Mouse (Mus musculus) embryonic stem cell, embryonic (primary cell): ENCODE data around the gene Iqgap3.

Experiments used
- CTCF ChIA-PET, 4 experiments: fragments of 300-600 bp in 2 of 4; fragments of 350-600 bp in 2 of 4; sonication (Branson Sonifier 250); formaldehyde crosslinking; loops; one replicate each; lab custom pipeline; 2022; ENCODE audit warnings: inconsistent platforms in 2 of 4; lab: Charles Lee
- POLR2A ChIA-PET, 4 experiments: fragments of 300-600 bp in 2 of 4; fragments of 350-600 bp in 2 of 4; sonication (Branson Sonifier 250); formaldehyde crosslinking; loops; one replicate each; lab custom pipeline; 2022; ENCODE audit warnings: antibody characterized with exemption in 4 of 4, inconsistent platforms in 1 of 4; lab: Charles Lee

The Iqgap3 gene

GRCm38 (mm10) chr3:88162811-88163210, 81.0 kb downstream of the Iqgap3 start:
- CTCF ChIA-PET, result interaction anchor here in 1 of 4 experiments (1.4 kb wide), 1 partner anchor 21 kb away, joined by 4 read pairs; the partner anchor contains the start of gene Mef2d
- POLR2A ChIA-PET, result interaction anchor here in 2 of 4 experiments (1.1 to 1.4 kb wide), 4 partner anchors 8 to 21 kb away, joined by 3 to 4 read pairs (median 4); partner anchors contain the start of gene Mef2d (in 1 of the 2)

DNA sequence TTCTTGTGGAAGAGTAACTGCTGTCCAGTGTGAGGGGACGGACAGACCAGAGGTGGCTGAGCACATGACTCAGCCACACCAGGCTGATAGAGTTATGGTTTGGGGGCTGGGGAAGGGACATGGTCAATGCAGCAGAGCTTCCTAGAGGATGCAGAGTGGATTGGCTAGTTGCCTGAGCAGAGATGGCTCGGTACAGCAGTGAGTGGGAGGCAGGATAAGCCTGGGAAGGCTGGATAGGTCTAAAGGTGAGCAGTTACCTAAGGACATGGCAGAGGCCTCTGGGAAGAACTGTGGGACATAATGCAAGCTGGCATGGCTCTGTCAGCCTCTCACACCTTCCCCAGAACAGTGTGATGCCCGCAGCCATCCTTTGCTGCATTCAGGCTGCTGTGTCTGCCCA, 82.1 kb downstream of the Iqgap3 start:
- CTCF ChIA-PET, result interaction anchor here in 1 of 4 experiments (0.5 kb wide), 1 partner anchor 125 kb away, joined by 3 read pairs; no protein-coding TSS in a partner anchor

GRCm38 (mm10) chr3:88164263-88164662, 82.5 kb downstream of the Iqgap3 start:
- ChIA-PET POLR2A (interaction anchor here in 3 of 4 experiments (0.5 to 1.4 kb wide), 6 partner anchors 13 to 245 kb away, joined by 3 to 4 read pairs (median 4); partner anchors contain the start of genes Mef2d (in 1 of the 3), Mrpl24 (in 1 of the 3), Smg5 (in 1 of the 3) and Tmem79 (in 1 of the 3)), CTCF (interaction anchor here in 1 of 4 experiments (0.5 to 0.6 kb wide), 2 partner anchors 74 to 125 kb away, joined by 3 to 13 read pairs; no protein-coding TSS in a partner anchor)

More for the DNA sequence above, 82.1 kb downstream of the Iqgap3 start:
- POLR2A ChIA-PET, result interaction anchor here in 3 of 4 experiments (0.5 to 1.4 kb wide), 7 partner anchors 9 to 244 kb away, joined by 3 to 4 read pairs (median 4); partner anchors contain the start of genes Mef2d (in 1 of the 3), Mrpl24 (in 1 of the 3), Smg5 (in 1 of the 3) and Tmem79 (in 1 of the 3)

GRCm38 (mm10) chr3:88166056-88166455, 84.3 kb downstream of the Iqgap3 start:
- POLR2A ChIA-PET, result interaction anchor here in 3 of 4 experiments (0.7 to 2.0 kb wide), 4 partner anchors 10 to 297 kb away, joined by 3 to 4 read pairs (median 3); no protein-coding TSS in a partner anchor
- CTCF ChIA-PET, result interaction anchor here in 3 of 4 experiments (0.6 to 1.8 kb wide), 7 partner anchors 8 to 78 kb away, joined by 3 to 6 read pairs (median 4); no protein-coding TSS in a partner anchor

- ChIA-PET POLR2A (interaction anchor here in 2 of 4 experiments (0.9 to 3.3 kb wide), 12 partner anchors 11 to 165 kb away, joined by 3 to 14 read pairs (median 3); partner anchors contain the start of genes Mef2d (in 1 of the 2), Smg5 (in 1 of the 2) and Tmem79 (in 1 of the 2)), CTCF (interaction anchor here (0.6 to 2.9 kb wide), 8 partner anchors 12 to 72 kb away, joined by 3 to 20 read pairs (median 6); no protein-coding TSS in a partner anchor)
Measured at GRCm38 (mm10) chr3:88170361-88170760, 88.6 kb downstream of the Iqgap3 start.
